ENCODE assay signal across 8 mouse cellular contexts in the genomic region with DNA sequence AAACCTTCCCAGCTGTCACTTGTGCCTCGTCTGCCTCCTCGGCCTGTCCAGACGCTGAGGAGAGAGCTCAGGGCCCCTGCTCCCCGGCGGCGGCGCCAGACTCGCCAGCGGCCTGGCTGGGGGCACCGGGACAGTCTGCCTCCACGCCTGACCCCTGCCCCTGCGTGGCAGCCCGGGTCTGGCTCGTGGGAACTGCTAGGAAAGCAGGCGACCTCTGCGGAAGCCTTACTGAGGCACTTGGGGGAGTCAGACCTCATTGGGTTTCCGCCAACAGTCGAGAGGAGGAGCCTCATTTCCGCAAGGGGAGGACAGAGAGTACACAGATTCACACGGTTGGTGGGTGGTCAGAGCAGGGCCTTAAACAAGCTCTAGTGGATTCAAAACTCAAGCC. TPM values are rescaled to one million over a fixed set of nuclear protein-coding genes. Genes with fewer than 3 reads are reported as not detected.
DNase-seq lines count a peak whose midpoint lies in the region; ATAC-seq and TF ChIP-seq lines count a peak whose summit lies in the region.

No protein-coding gene starts in this region.

- peak overlapping the region; percentile 50; the same call in 1 of the 2 replicates for H3K27ac ChIP-seq in left cerebral cortex, adult 2 months
- H3K27ac ChIP-seq in liver, embryonic 14.5 days: no peak overlapping the region
- 0 out of 2 replicates have a peak overlapping the region, but pooled peaks have one; percentile 62 for H3K27ac ChIP-seq in stomach, embryonic 15.5 days

- no peaks in the 10 kb centered on the region for H3K9me3 ChIP-seq in liver, embryonic 14.5 days (ENCODE audit: control insufficient read depth, low read length)
- no peaks in the 10 kb centered on the region for H3K9me3 ChIP-seq in stomach, embryonic 15.5 days

- H3K9ac ChIP-seq in liver, embryonic 14.5 days (replicated peaks): no peak overlapping the region
- H3K9ac ChIP-seq in stomach, embryonic 15.5 days: no peak overlapping the region

- peaks cover 19% of the 10 kb centered on the region for H3K27me3 ChIP-seq in liver, embryonic 14.5 days (ENCODE audit: control insufficient read depth, insufficient read depth, low read length)
- H3K27me3 ChIP-seq in stomach, embryonic 15.5 days (replicated peaks): peaks cover 43% of the 10 kb centered on the region

- peak; percentile 28 to 48 for DNase-seq in left cerebral cortex, adult 2 months (ENCODE audit: extremely low spot score in 1 of 2, low spot score in 2 of 2)
- DNase-seq in left cerebral cortex, adult 8-10 months (ENCODE audit: low spot score in 2 of 2): no peak
- peak; percentile 14 to 20 for DNase-seq in heart, postnatal 14 days
- no peak for DNase-seq in liver, embryonic 14.5 days (ENCODE audit: low read depth in 3 of 3, low spot score in 3 of 3)
- no peak for DNase-seq in frontal cortex, postnatal 25 days (ENCODE audit: low spot score in 2 of 2)
- no peak for DNase-seq in layer of hippocampus, postnatal 36 days

- peak overlapping the region; percentile 41 for H3K4me2 ChIP-seq in liver, embryonic 14.5 days (ENCODE audit: low read depth)
- peak overlapping the region; percentile 58 for H3K4me2 ChIP-seq in stomach, embryonic 15.5 days

- H3K4me3 ChIP-seq in left cerebral cortex, adult 2 months: no peak overlapping the region; the same call in 1 of the 2 replicates
- H3K4me3 ChIP-seq in liver, embryonic 14.5 days (ENCODE audit: insufficient read depth in 1 of 2, low read depth in 2 of 2, low read length in 2 of 2): no peak overlapping the region
- H3K4me3 ChIP-seq in stomach, embryonic 15.5 days (replicated peaks): peak overlapping the region; percentile 25

- no peak for TF ChIP-seq CTCF in left cerebral cortex, adult 2 months (IDR thresholded peaks at IDR 0.05)
- no peak for TF ChIP-seq CTCF in liver, embryonic 14.5 days (IDR thresholded peaks at IDR 0.05; ENCODE audit: low read depth)

- peaks cover 0 to 3% of the 10 kb centered on the region in 2 experiments; a peak in 1 of 4 replicates for H3K4me1 ChIP-seq in liver, embryonic 14.5 days (replicated peaks; ENCODE audit: control insufficient read depth in 2 of 2, insufficient read depth in 2 of 2, low read length in 1 of 2)
- H3K4me1 ChIP-seq in stomach, embryonic 15.5 days: peaks cover 15% of the 10 kb centered on the region

- intact Hi-C loops in left cerebral cortex, adult 2 months (cut with DNase I): no loop called here
- intact Hi-C loops in heart, postnatal 14 days (cut with DNase I): no loop called here

- 1% methylated on average over 20 of the region's 20 CpGs for WGBS in liver, embryonic 14.5 days (ENCODE audit: insufficient replicate concordance)
- WGBS in stomach, embryonic 15.5 days: 2% methylated on average over 20 of the region's 20 CpGs

- no peak for TF ChIP-seq EP300 in liver, embryonic 14.5 days (IDR thresholded peaks at IDR 0.05; ENCODE audit: low read depth)

- ATAC-seq in common myeloid progenitor, adult 5-6 weeks (replicated peaks; ENCODE audit: low read depth, poor library complexity, severe bottlenecking): 0 out of 2 replicates have a peak, but pooled peaks have one; percentile 39
- ATAC-seq in liver, embryonic 14.5 days (ENCODE audit: insufficient read depth): no peak
- peak; percentile 35; the same call in 1 of the 2 replicates for ATAC-seq in stomach, embryonic 15.5 days (ENCODE audit: insufficient read depth, low FRiP score, low read depth)

- H3K36me3 ChIP-seq in liver, embryonic 14.5 days (replicated peaks; ENCODE audit: control insufficient read depth, insufficient read depth, low read depth): no peaks in the 10 kb centered on the region
- H3K36me3 ChIP-seq in stomach, embryonic 15.5 days: no peaks in the 10 kb centered on the region

RNA-seq across cellular contexts. Expression of a gene that starts 38.6 kb away (rescaled TPM):
- 1 to 10 TPM; 1.7 to 2.2 TPM for total RNA-seq in left cerebral cortex, adult 2 months (2021)
- total RNA-seq in left cerebral cortex, adult 8-10 months (2022): 1 to 10 TPM; 1.7 to 3.0 (median 2.3) TPM
- total RNA-seq in common myeloid progenitor, adult 5-6 weeks (2017): not detected in 2 replicates
- not detected for total RNA-seq in heart, postnatal 14 days (2021)
- 0.03 TPM in 2 replicates for polyA plus RNA-seq in liver, embryonic 14.5 days (2012; rRNA removed)
- not detected in 2 replicates for polyA plus RNA-seq in liver, embryonic 14.5 days (2014; fragmentation: Nextera tagmentation; extraction: Ambion mirVana)
- 0.10 and 0.41 TPM in 2 replicates for polyA plus RNA-seq in stomach, embryonic 15.5 days (2015; fragmentation: Nextera tagmentation; extraction: Ambion mirVana)
- 1 to 10 TPM; 1.1 to 1.2 TPM for total RNA-seq in layer of hippocampus, postnatal 36 days (2021)

Comparison
In these comparisons a context has a peak if more than half of its experiments do, and no peak if none do; other contexts are left out.
1. DNase-seq: peak in left cerebral cortex, adult 2 months (2 of 2) and heart, postnatal 14 days (2 of 2); none in left cerebral cortex, adult 8-10 months (0 of 2), liver, embryonic 14.5 days (0 of 3), frontal cortex, postnatal 25 days (0 of 2) and layer of hippocampus, postnatal 36 days (0 of 2).